Mouse (Mus musculus) skeletal muscle tissue, postnatal 0 days (tissue): Measurements from ENCODE around the gene Ptpn18. TPM values are rescaled to one million over a fixed set of nuclear protein-coding genes. Genes with fewer than 3 reads are reported as not detected.

Source experiments
- microRNA-seq, 2 experiments: library from miRNA; unstranded; fragments of <30 nt; microRNA quantifications; one replicate each; pipeline ENCODE4; 2016
- polyA plus RNA-seq: library from polyadenylated mRNA; unstranded; fragments of >200 nt; fragmentation: Nextera tagmentation; extraction: Ambion mirVana; gene quantifications from 2 replicates; pipeline ENCODE4 v1.2.1, GENCODE M21; 2015

The Ptpn18 gene
- 17.1 and 20.4 TPM in 2 replicates for polyA plus RNA-seq

GRCm38 (mm10) chr1:34459284-34460060 lies at the start of gene Ptpn18:
Gene Ptpn18, plus strand, starts transcription at chr1:34459762.

GRCm38 (mm10) chr1:34439215-34439960 lies 20.2 kb upstream of the Ptpn18 start, which contains the start of the genes Ccdc115 and Imp4:
Gene Ccdc115, minus strand, starts transcription at chr1:34439672.
Gene Imp4, plus strand, starts transcription at chr1:34439851.

Small RNA genes lying within 50 kb of the gene (microRNA-seq; reads per million reads assigned to microRNA genes)
- gene Mir5103, result 1.2 to 2.1 reads per million in 2 experiments

Other genes starting within 250 kb of the Ptpn18 start
- gene Ccdc115, start 20.1 kb upstream of the Ptpn18 start, polyA plus RNA-seq, result 33.8 and 37.6 TPM in 2 replicates
- gene Imp4, start 19.9 kb upstream of the Ptpn18 start, polyA plus RNA-seq, result 27.6 and 36.9 TPM in 2 replicates
- gene Prss39, start 38.6 kb downstream of the Ptpn18 start, polyA plus RNA-seq, result not detected in 2 replicates
- gene Cfc1, start 75.9 kb downstream of the Ptpn18 start, polyA plus RNA-seq, result not detected in 2 replicates
- not detected in 2 replicates for gene Prss40, start 101.2 kb downstream of the Ptpn18 start, polyA plus RNA-seq
- gene Amer3, start 119.9 kb downstream of the Ptpn18 start, polyA plus RNA-seq, result not detected in 2 replicates